Mouse (Mus musculus) erythroblast, embryonic 14.5 days (primary cell): ENCODE results near the gene Ppp1r14c.
"Not testable (repeated sequence)": the region's sequence is repeated elsewhere in the genome, so short reads cannot be mapped to it uniquely, and the experiment has no call there.

Experiments used
- GATA1 ChIP-seq: IDR thresholded peaks from 2 replicates; pipeline ENCODE4 v1.6.1; 2012; ENCODE audit warnings: low read length, inconsistent platforms, mixed read lengths
- TAL1 ChIP-seq: IDR thresholded peaks from 3 replicates; pipeline ENCODE4 v1.6.1; 2012; ENCODE audit warnings: low read length, inconsistent platforms, mixed read lengths

DNA sequence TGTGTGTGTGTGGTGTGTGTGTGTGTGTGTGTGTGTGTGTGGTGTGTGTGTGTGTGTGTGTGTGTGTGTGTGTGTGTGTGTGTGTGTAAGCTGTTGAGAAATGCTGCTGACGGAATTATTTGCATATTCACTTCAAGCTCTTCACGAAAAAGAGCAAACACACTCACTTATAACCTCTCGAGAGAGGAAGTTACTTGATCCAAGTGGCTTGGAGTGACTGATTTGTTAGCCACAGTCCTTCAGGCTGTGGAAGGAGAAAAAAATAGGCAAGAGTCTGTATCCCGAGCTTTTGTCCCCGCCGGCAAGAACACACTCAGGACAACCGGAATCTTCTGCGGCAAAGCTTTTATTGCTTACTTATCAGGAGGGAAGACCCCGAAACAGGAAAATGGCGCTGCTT is 80.9 kb downstream of the Ppp1r14c start:
- TF ChIP-seq GATA1, TAL1: not testable (repeated sequence)
